Mouse (Mus musculus): ENCODE measurements around the gene C87436.

- TF ChIP-seq CTCF (IDR thresholded peaks at IDR 0.05; ENCODE audit: borderline replicate concordance, insufficient read depth, low read length) = no peak
- TF ChIP-seq POLR2A (IDR thresholded peaks at IDR 0.05; ENCODE audit: low read depth, low read length) = no peak
These were observed 34.5 kb upstream of the C87436 start for GRCm38 (mm10) chr6:86403728-86404099.

Measured in embryonic fibroblast, embryonic 13.5 days (primary cell).